Mouse (Mus musculus) right cerebral cortex, postnatal 4 days (tissue): ENCODE data around the gene St8sia1.

Source experiments
- DNase-seq: peaks from one replicate; pipeline ENCODE4 v3.0.0-alpha.2; 2022

St8sia1 gene

GRCm38 (mm10) chr6:142943419-142943818, 20.8 kb downstream of the St8sia1 start:
- DNase-seq: no peak

GRCm38 (mm10) chr6:142941596-142942381, 22.5 kb downstream of the St8sia1 start:
- DNase-seq: no peak

GRCm38 (mm10) chr6:142941078-142941477, 23.2 kb downstream of the St8sia1 start:
- peak; percentile 26 for DNase-seq

GRCm38 (mm10) chr6:142938549-142939345, 25.5 kb downstream of the St8sia1 start:
- peak; percentile 24 for DNase-seq

- no peak for DNase-seq
Measured at GRCm38 (mm10) chr6:142938074-142938473, 26.2 kb downstream of the St8sia1 start.

- no peak for DNase-seq
Measured at GRCm38 (mm10) chr6:142932582-142932981, 31.7 kb downstream of the St8sia1 start.

- DNase-seq: no peak
Measured at GRCm38 (mm10) chr6:142932144-142932543, 32.1 kb downstream of the St8sia1 start.

- DNase-seq: no peak
Measured at GRCm38 (mm10) chr6:142928551-142929309, 35.5 kb downstream of the St8sia1 start.

GRCm38 (mm10) chr6:142926901-142927605, 37.2 kb downstream of the St8sia1 start:
- no peak for DNase-seq

- no peak for DNase-seq
Measured at GRCm38 (mm10) chr6:142925921-142926320, 38.3 kb downstream of the St8sia1 start.

- DNase-seq: no peak
Measured at GRCm38 (mm10) chr6:142925374-142925773, 38.9 kb downstream of the St8sia1 start.

GRCm38 (mm10) chr6:142920901-142921300, 43.4 kb downstream of the St8sia1 start:
- no peak for DNase-seq

GRCm38 (mm10) chr6:142918691-142919090, 45.6 kb downstream of the St8sia1 start:
- no peak for DNase-seq

- DNase-seq: no peak
Measured at GRCm38 (mm10) chr6:142917471-142917901, 46.8 kb downstream of the St8sia1 start.

- no peak for DNase-seq
Measured at GRCm38 (mm10) chr6:142916271-142916941, 47.8 kb downstream of the St8sia1 start.

- DNase-seq: no peak
Measured at GRCm38 (mm10) chr6:142915464-142915863, 48.8 kb downstream of the St8sia1 start.

- DNase-seq: no peak
Measured at GRCm38 (mm10) chr6:142914676-142915075, 49.6 kb downstream of the St8sia1 start.

- no peak for DNase-seq
Measured at GRCm38 (mm10) chr6:142911263-142911662, 53.0 kb downstream of the St8sia1 start.

GRCm38 (mm10) chr6:142910721-142911120, 53.5 kb downstream of the St8sia1 start:
- DNase-seq: no peak

- DNase-seq: no peak
Measured at GRCm38 (mm10) chr6:142909771-142910105, 54.5 kb downstream of the St8sia1 start.

- no peak for DNase-seq
Measured at GRCm38 (mm10) chr6:142908911-142909770, 55.1 kb downstream of the St8sia1 start.
